Mouse (Mus musculus) ES-Bruce4 (cell line): ENCODE results near the gene Fhdc1.

ENCODE experiments used
- CTCF ChIP-seq: IDR thresholded peaks from one replicate; pipeline ENCODE4 v1.8.1; 2011; ENCODE audit warnings: low read depth, low read length
- EP300 ChIP-seq: IDR thresholded peaks from 2 replicates; pipeline ENCODE4 v1.6.1; 2011; ENCODE audit warnings: low read depth, low read length; ENCODE audit not compliant: insufficient read depth
- POLR2A ChIP-seq: IDR thresholded peaks from one replicate; pipeline ENCODE4 v1.8.1; 2011; ENCODE audit warnings: low read length; ENCODE audit not compliant: insufficient read depth

GRCm38 (mm10) chr3:84436947-84437346 is 43.3 kb downstream of the Fhdc1 start:
- TF ChIP-seq CTCF (no peak), EP300 (no peak), POLR2A (no peak)
